Mouse (Mus musculus): ENCODE data around the gene Gse1. TPM values are rescaled to one million over a fixed set of nuclear protein-coding genes. Genes with fewer than 3 reads are reported as not detected.

The Gse1 gene
- polyA plus RNA-seq, 1 experiment from 2014 or later, result 6.9 TPM

GRCm38 (mm10) chr8:120273430-120273829 lies 45.2 kb downstream of the Gse1 start:
- H3K36me3 ChIP-seq (ENCODE audit: control insufficient read depth, insufficient read depth, low read length), result no peaks in the 10 kb centered on the region
- H3K4me1 ChIP-seq (ENCODE audit: control insufficient read depth, insufficient read depth, low read length), result peaks cover 48% of the 10 kb centered on the region
- H3K27me3 ChIP-seq (ENCODE audit: control insufficient read depth, insufficient read depth, low read length), result no peaks in the 10 kb centered on the region
- no peak for ATAC-seq (ENCODE audit: insufficient read depth, low FRiP score)
- H3K9ac ChIP-seq (ENCODE audit: low read length), result no peak overlapping the region
- 84% methylated on average over 4 of the region's 4 CpGs for WGBS
- H3K4me3 ChIP-seq (replicated peaks; ENCODE audit: low read length), result no peak overlapping the region
- H3K27ac ChIP-seq (ENCODE audit: low read length), result no peak overlapping the region
- no peak overlapping the region for H3K4me2 ChIP-seq (ENCODE audit: low read depth, low read length)
- no peaks in the 10 kb centered on the region for H3K9me3 ChIP-seq (replicated peaks; ENCODE audit: control insufficient read depth, low read length)

GRCm38 (mm10) chr8:120276051-120276890 lies 48.0 kb downstream of the Gse1 start:
- Histone ChIP-seq H3K27me3 (ENCODE audit: control insufficient read depth, insufficient read depth, low read length) (no peaks in the 10 kb centered on the region), H3K9me3 (replicated peaks; ENCODE audit: control insufficient read depth, low read length) (no peaks in the 10 kb centered on the region), H3K4me1 (ENCODE audit: control insufficient read depth, insufficient read depth, low read length) (peaks cover 42% of the 10 kb centered on the region), H3K9ac (ENCODE audit: low read length) (peak overlapping the region; percentile 67), H3K4me3 (replicated peaks; ENCODE audit: low read length) (peak overlapping the region; percentile 44), H3K36me3 (ENCODE audit: control insufficient read depth, insufficient read depth, low read length) (no peaks in the 10 kb centered on the region), H3K4me2 (ENCODE audit: low read depth, low read length) (peak overlapping the region; percentile 75), H3K27ac (ENCODE audit: low read length) (peak overlapping the region; percentile 97)
- WGBS, result under 1% methylated on average over 49 of the region's 49 CpGs
- ATAC-seq (ENCODE audit: insufficient read depth, low FRiP score), result peak; percentile 91

- H3K36me3 ChIP-seq (ENCODE audit: control insufficient read depth, insufficient read depth, low read length), result no peaks in the 10 kb centered on the region
- WGBS, result 7% methylated on average over 16 of the region's 16 CpGs
- ATAC-seq (ENCODE audit: insufficient read depth, low FRiP score), result peak; percentile 15
- H3K4me3 ChIP-seq (replicated peaks; ENCODE audit: low read length), result peak overlapping the region; percentile 44
- no peaks in the 10 kb centered on the region for H3K27me3 ChIP-seq (ENCODE audit: control insufficient read depth, insufficient read depth, low read length)
- peak overlapping the region; percentile 97 for H3K27ac ChIP-seq (ENCODE audit: low read length)
- H3K4me2 ChIP-seq (ENCODE audit: low read depth, low read length), result peak overlapping the region; percentile 75
- no peaks in the 10 kb centered on the region for H3K9me3 ChIP-seq (replicated peaks; ENCODE audit: control insufficient read depth, low read length)
- peak overlapping the region; percentile 67 for H3K9ac ChIP-seq (ENCODE audit: low read length)
- peaks cover 47% of the 10 kb centered on the region for H3K4me1 ChIP-seq (ENCODE audit: control insufficient read depth, insufficient read depth, low read length)
These were observed 48.7 kb downstream of the Gse1 start for GRCm38 (mm10) chr8:120276891-120277426.

DNA sequence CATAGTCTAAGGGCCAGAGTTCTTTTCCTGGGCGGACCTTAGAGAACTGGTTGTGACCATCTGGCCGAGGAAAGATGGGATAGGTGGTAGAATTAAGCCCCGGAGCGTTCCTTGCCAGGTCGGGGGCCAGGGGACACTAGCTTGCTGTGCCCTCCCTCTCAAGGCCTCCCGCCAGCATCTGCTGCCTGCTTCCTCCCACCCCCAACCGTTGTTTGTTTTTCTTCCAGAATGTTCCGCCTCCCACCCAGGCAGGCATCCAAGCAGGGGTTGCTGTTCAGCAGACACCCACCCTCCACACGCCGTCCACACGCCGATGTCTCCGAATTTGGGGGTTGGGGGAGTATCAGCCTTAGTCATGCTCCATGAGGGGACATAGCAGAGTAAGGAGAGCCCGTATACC lies 49.8 kb downstream of the Gse1 start:
- no peak overlapping the region for H3K4me3 ChIP-seq (replicated peaks; ENCODE audit: low read length)
- H3K4me1 ChIP-seq (ENCODE audit: control insufficient read depth, insufficient read depth, low read length), result peaks cover 56% of the 10 kb centered on the region
- H3K4me2 ChIP-seq (ENCODE audit: low read depth, low read length), result no peak overlapping the region
- WGBS, result 48% methylated on average over 14 of the region's 14 CpGs
- no peaks in the 10 kb centered on the region for H3K36me3 ChIP-seq (ENCODE audit: control insufficient read depth, insufficient read depth, low read length)
- peak overlapping the region; percentile 97 for H3K27ac ChIP-seq (ENCODE audit: low read length)
- 0 out of 2 replicates have a peak overlapping the region, but pooled peaks have one; percentile 16 for H3K9ac ChIP-seq (ENCODE audit: low read length)
- no peaks in the 10 kb centered on the region for H3K9me3 ChIP-seq (replicated peaks; ENCODE audit: control insufficient read depth, low read length)
- H3K27me3 ChIP-seq (ENCODE audit: control insufficient read depth, insufficient read depth, low read length), result no peaks in the 10 kb centered on the region
- ATAC-seq (ENCODE audit: insufficient read depth, low FRiP score), result no peak

GRCm38 (mm10) chr8:120279418-120279817 lies 51.2 kb downstream of the Gse1 start:
- Histone ChIP-seq H3K27me3 (ENCODE audit: control insufficient read depth, insufficient read depth, low read length) (no peaks in the 10 kb centered on the region), H3K36me3 (ENCODE audit: control insufficient read depth, insufficient read depth, low read length) (no peaks in the 10 kb centered on the region), H3K9me3 (replicated peaks; ENCODE audit: control insufficient read depth, low read length) (no peaks in the 10 kb centered on the region), H3K4me3 (replicated peaks; ENCODE audit: low read length) (no peak overlapping the region), H3K4me2 (ENCODE audit: low read depth, low read length) (no peak overlapping the region), H3K9ac (ENCODE audit: low read length) (no peak overlapping the region), H3K4me1 (ENCODE audit: control insufficient read depth, insufficient read depth, low read length) (peaks cover 64% of the 10 kb centered on the region), H3K27ac (ENCODE audit: low read length) (0 out of 2 replicates have a peak overlapping the region, but pooled peaks have one; percentile 49)
- ATAC-seq (ENCODE audit: insufficient read depth, low FRiP score), result no peak
- WGBS, result 70% methylated on average over 7 of the region's 8 CpGs

DNA sequence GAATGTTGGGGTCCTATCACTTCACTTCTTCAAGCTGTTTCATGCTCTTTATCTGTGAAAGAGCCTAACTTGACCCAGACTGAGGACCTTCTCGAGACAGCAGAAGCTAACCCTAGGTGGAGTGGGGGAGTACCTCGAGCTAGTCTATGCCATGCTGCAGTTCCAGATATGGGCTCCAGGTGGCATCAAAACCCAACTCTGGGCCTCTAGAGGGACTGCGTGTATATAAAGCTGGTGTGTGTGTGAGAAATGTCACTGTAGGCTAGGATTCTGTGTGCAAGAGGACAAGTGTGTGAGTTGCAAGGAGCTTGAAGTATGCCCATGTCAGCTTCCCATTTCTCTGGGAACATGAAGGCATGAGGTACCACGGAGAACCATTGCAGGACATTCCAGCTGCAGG lies 53.2 kb downstream of the Gse1 start:
- Histone ChIP-seq H3K27ac (ENCODE audit: low read length) (no peak overlapping the region), H3K4me2 (ENCODE audit: low read depth, low read length) (no peak overlapping the region), H3K4me1 (ENCODE audit: control insufficient read depth, insufficient read depth, low read length) (peaks cover 63% of the 10 kb centered on the region), H3K4me3 (replicated peaks; ENCODE audit: low read length) (no peak overlapping the region), H3K27me3 (ENCODE audit: control insufficient read depth, insufficient read depth, low read length) (no peaks in the 10 kb centered on the region), H3K9me3 (replicated peaks; ENCODE audit: control insufficient read depth, low read length) (no peaks in the 10 kb centered on the region), H3K36me3 (ENCODE audit: control insufficient read depth, insufficient read depth, low read length) (no peaks in the 10 kb centered on the region), H3K9ac (ENCODE audit: low read length) (no peak overlapping the region)
- 16% methylated on average over 4 of the region's 4 CpGs for WGBS
- no peak for ATAC-seq (ENCODE audit: insufficient read depth, low FRiP score)

DNA sequence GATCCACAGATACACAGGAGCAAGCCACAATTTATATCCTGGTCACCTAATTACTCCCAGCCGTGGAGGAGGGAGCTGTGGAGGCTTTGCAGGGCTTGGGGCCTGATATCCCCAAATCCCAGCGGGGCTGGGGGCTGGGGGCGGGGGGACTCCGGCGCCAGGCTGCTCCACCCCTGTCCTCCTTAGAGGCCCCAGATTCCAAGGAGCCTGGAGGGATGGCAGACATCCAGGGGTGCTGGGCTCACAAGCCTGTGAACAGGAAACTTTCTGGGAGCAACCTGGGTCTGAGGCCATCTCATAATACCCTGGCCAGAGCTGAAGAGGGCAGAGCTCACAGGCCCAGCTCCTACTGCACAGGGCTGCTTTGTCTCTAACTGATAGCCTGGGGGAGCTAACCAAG lies 54.2 kb downstream of the Gse1 start:
- no peak overlapping the region for H3K4me3 ChIP-seq (replicated peaks; ENCODE audit: low read length)
- WGBS, result 40% methylated on average over 5 of the region's 5 CpGs
- peaks cover 53% of the 10 kb centered on the region for H3K4me1 ChIP-seq (ENCODE audit: control insufficient read depth, insufficient read depth, low read length)
- no peaks in the 10 kb centered on the region for H3K36me3 ChIP-seq (ENCODE audit: control insufficient read depth, insufficient read depth, low read length)
- ATAC-seq (ENCODE audit: insufficient read depth, low FRiP score), result no peak
- H3K9me3 ChIP-seq (replicated peaks; ENCODE audit: control insufficient read depth, low read length), result no peaks in the 10 kb centered on the region
- H3K9ac ChIP-seq (ENCODE audit: low read length), result peak overlapping the region; percentile 43
- no peak overlapping the region for H3K4me2 ChIP-seq (ENCODE audit: low read depth, low read length)
- H3K27me3 ChIP-seq (ENCODE audit: control insufficient read depth, insufficient read depth, low read length), result no peaks in the 10 kb centered on the region
- peak overlapping the region; percentile 67 for H3K27ac ChIP-seq (ENCODE audit: low read length)

DNA sequence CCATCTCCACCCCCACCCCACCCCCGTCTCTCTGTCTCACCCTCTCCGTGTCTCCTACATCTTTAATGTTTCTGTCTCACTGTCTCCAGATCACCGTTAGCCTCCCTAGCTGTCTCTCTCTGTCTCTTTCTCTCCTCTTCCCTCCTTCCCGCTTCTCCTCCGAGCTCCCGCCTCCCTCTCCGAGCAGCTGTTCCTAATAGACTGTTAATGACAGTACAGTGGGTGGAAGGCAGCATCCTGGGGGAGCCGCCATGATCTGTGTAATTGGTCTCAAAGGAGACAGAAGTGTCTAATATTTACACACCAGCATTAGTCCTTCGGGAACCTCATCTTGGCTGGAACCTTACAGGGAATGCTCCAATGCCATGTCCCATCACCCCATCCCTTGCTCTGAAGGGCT lies 56.0 kb downstream of the Gse1 start:
- no peak for ATAC-seq (ENCODE audit: insufficient read depth, low FRiP score)
- 36% methylated on average over 9 of the region's 9 CpGs for WGBS
- peak overlapping the region; percentile 5; the same call in 1 of the 2 replicates for H3K9ac ChIP-seq (ENCODE audit: low read length)
- H3K4me3 ChIP-seq (replicated peaks; ENCODE audit: low read length), result no peak overlapping the region
- no peaks in the 10 kb centered on the region for H3K27me3 ChIP-seq (ENCODE audit: control insufficient read depth, insufficient read depth, low read length)
- H3K4me1 ChIP-seq (ENCODE audit: control insufficient read depth, insufficient read depth, low read length), result peaks cover 53% of the 10 kb centered on the region
- H3K36me3 ChIP-seq (ENCODE audit: control insufficient read depth, insufficient read depth, low read length), result no peaks in the 10 kb centered on the region
- peak overlapping the region; percentile 76 for H3K27ac ChIP-seq (ENCODE audit: low read length)
- no peaks in the 10 kb centered on the region for H3K9me3 ChIP-seq (replicated peaks; ENCODE audit: control insufficient read depth, low read length)
- H3K4me2 ChIP-seq (ENCODE audit: low read depth, low read length), result 0 out of 2 replicates have a peak overlapping the region, but pooled peaks have one; percentile 1

DNA sequence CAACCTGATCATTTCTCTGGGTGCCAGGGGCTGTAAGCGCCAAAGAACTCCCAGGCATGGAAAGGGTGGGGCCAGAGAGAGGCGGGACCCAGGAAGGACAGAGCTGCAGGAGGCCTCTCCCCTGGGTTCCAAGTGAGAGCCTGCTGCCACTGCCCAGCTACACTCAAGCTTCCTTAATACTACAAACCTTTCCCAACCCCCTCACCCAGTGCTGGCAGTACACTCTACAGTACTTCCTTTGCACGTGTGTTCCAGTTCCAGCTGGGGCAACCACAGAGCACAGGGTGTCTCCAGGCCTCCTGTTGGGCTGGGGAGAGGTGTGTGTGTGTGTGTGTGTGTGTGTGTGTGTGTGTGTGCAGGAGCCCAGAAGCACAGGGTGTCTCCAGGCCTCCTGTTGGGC lies 56.8 kb downstream of the Gse1 start:
- Histone ChIP-seq H3K27ac (ENCODE audit: low read length) (peak overlapping the region; percentile 76), H3K36me3 (ENCODE audit: control insufficient read depth, insufficient read depth, low read length) (no peaks in the 10 kb centered on the region), H3K27me3 (ENCODE audit: control insufficient read depth, insufficient read depth, low read length) (no peaks in the 10 kb centered on the region), H3K4me1 (ENCODE audit: control insufficient read depth, insufficient read depth, low read length) (peaks cover 60% of the 10 kb centered on the region), H3K9ac (ENCODE audit: low read length) (peak overlapping the region; percentile 47; the same call in 1 of the 2 replicates), H3K9me3 (replicated peaks; ENCODE audit: control insufficient read depth, low read length) (no peaks in the 10 kb centered on the region), H3K4me2 (ENCODE audit: low read depth, low read length) (no peak overlapping the region), H3K4me3 (replicated peaks; ENCODE audit: low read length) (no peak overlapping the region)
- 18% methylated on average over 3 of the region's 3 CpGs for WGBS
- peak; percentile 86 for ATAC-seq (ENCODE audit: insufficient read depth, low FRiP score)

All from stomach, embryonic 16.5 days (tissue).